Mouse (Mus musculus): ENCODE data around the gene Zmynd12. TPM values are rescaled to one million over a fixed set of nuclear protein-coding genes. Genes with fewer than 3 reads are reported as not detected.

The Zmynd12 gene
- polyA plus RNA-seq, 1 experiment from 2014 or later, result 0.38 TPM

DNA sequence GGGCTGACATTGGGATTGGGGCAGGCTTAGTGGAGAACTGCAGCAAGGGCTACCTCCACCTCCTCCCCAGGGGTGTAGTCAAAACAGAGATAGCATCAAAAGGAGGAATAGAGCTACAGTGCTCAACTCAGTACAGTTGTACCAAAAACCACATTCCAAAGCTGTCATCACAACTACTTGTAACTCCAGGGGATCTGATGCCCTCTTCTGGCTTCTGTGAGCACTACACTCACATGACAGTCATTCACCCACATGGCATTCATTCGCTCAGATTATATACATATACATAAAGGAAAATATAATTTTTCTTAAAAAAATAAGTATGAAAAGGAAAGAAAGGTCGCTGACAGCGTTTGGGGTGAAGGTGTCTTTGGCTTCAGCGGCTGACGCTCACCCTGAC lies 37.7 kb downstream of the Zmynd12 start:
- Histone ChIP-seq H3K27ac (ENCODE audit: low read depth, low read length) (peak overlapping the region; percentile 89), H3K9me3 (replicated peaks; ENCODE audit: control insufficient read depth, low read length) (no peaks in the 10 kb centered on the region), H3K4me3 (ENCODE audit: low read depth, low read length) (no peak overlapping the region), H3K27me3 (replicated peaks; ENCODE audit: control insufficient read depth, insufficient read depth, low read length) (no peaks in the 10 kb centered on the region), H3K36me3 (ENCODE audit: control insufficient read depth, insufficient read depth, low read length) (no peaks in the 10 kb centered on the region), H3K4me2 (ENCODE audit: low read length) (peak overlapping the region; percentile 32), H3K4me1 (ENCODE audit: control insufficient read depth, insufficient read depth, low read length) (peaks cover 31% of the 10 kb centered on the region), H3K9ac (ENCODE audit: low read length) (no peak overlapping the region)
- ATAC-seq, result peak; percentile 38
- peak; percentile 76 for DNase-seq (ENCODE audit: low spot score)
- 67% methylated on average over 5 of the region's 5 CpGs for WGBS

DNA sequence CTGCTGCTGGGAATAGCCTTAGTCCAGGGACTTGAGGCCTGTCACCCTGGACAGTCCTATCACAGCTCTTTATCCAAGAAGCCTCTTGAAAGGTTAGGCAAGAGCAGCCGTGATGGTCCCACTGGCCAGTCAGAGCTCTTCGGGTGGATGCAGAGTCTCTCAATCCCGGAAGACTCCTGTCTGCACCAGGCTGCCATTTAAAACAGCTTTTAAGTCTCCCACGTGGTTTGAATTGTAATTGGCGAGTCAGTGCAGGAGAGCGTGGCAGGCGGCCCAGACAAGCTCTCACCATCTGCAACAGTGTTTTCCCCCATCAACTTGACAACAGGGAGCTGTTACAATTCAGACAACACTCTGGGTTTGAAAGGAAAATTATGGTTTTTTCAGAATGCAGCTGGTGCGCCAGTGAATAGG lies 38.1 kb downstream of the Zmynd12 start:
- WGBS, result 13% methylated on average over 8 of the region's 8 CpGs
- Histone ChIP-seq H3K4me2 (ENCODE audit: low read length) (peak overlapping the region; percentile 32), H3K36me3 (ENCODE audit: control insufficient read depth, insufficient read depth, low read length) (no peaks in the 10 kb centered on the region), H3K27me3 (replicated peaks; ENCODE audit: control insufficient read depth, insufficient read depth, low read length) (no peaks in the 10 kb centered on the region), H3K9ac (ENCODE audit: low read length) (no peak overlapping the region), H3K4me1 (ENCODE audit: control insufficient read depth, insufficient read depth, low read length) (peaks cover 31% of the 10 kb centered on the region), H3K4me3 (ENCODE audit: low read depth, low read length) (no peak overlapping the region), H3K9me3 (replicated peaks; ENCODE audit: control insufficient read depth, low read length) (no peaks in the 10 kb centered on the region), H3K27ac (ENCODE audit: low read depth, low read length) (peak overlapping the region; percentile 89)
- ATAC-seq, result peak; percentile 92
- peak; percentile 98 for DNase-seq (ENCODE audit: low spot score)

DNA sequence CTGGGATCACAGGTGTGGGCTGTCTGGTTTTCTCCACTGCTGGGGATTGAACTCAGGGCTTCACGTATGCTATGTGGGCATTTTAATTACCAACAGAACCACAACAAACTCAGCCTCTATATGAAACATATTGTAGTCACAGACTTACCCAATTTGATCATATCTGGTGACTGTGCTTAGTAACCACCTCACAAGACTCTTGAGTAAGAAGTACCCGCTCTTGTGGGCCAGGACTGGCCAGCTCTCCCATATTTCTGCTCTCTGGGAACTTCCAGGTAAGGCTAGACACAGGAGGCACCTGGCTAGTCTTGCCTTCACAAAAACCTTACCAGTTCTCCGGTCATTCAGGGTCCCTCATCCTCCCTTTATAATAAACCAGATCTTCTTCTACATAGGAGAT lies 39.8 kb downstream of the Zmynd12 start:
- Histone ChIP-seq H3K36me3 (ENCODE audit: control insufficient read depth, insufficient read depth, low read length) (no peaks in the 10 kb centered on the region), H3K4me2 (ENCODE audit: low read length) (peak overlapping the region; percentile 25; the same call in 1 of the 2 replicates), H3K4me1 (ENCODE audit: control insufficient read depth, insufficient read depth, low read length) (peaks cover 31% of the 10 kb centered on the region), H3K4me3 (ENCODE audit: low read depth, low read length) (no peak overlapping the region), H3K9me3 (replicated peaks; ENCODE audit: control insufficient read depth, low read length) (no peaks in the 10 kb centered on the region), H3K27ac (ENCODE audit: low read depth, low read length) (peak overlapping the region; percentile 89), H3K9ac (ENCODE audit: low read length) (no peak overlapping the region), H3K27me3 (replicated peaks; ENCODE audit: control insufficient read depth, insufficient read depth, low read length) (no peaks in the 10 kb centered on the region)
- peak; percentile 2 for DNase-seq (ENCODE audit: low spot score)
- WGBS, result 86% methylated on average over 3 of the region's 3 CpGs
- ATAC-seq, result no peak

DNA sequence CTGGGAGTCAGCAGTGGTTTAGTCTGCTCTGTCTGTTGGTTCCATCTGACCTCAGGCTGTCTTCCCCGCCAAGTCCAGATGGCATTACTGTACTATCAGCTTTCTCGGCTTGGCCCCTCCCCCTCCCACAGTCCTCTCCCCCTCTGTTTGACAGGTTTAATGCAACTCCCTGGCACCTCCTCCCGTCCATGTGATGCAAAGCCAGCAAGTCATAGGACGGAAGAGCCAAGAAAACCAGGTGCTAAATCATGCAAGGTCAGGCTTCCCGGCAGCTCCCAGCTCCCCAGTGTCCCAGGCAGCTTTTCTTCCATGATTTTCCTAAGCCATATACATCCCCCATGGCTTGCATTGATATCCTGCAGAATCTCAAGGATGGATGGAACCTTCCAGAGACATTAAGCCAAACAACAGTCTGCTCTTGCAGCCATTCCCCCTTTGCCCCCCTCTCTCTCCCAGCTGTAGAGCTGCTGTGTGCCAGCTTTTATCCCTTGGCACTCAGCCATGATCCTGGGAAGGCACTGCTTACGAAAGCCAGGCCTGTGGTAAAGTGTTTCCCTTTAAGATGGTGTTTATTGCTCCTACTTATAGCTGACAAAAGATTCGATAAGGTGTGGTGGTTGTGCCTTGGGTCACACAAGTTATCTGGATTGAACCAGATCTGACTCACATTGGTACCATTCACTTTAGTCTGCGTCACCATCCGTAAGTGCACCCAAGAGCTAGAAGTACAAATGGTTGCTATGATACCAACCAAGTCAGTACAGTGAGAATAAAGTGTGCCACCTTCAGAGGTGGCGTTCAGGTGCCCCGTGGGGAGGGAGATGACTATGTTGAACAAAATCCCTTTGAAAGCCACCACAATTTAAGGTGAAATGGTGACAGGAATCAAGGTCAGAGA lies 40.5 kb downstream of the Zmynd12 start:
- DNase-seq (ENCODE audit: low spot score), result peak; percentile 90
- H3K4me2 ChIP-seq (ENCODE audit: low read length), result peak overlapping the region; percentile 25; the same call in 1 of the 2 replicates
- H3K27ac ChIP-seq (ENCODE audit: low read depth, low read length), result peak overlapping the region; percentile 89

DNA sequence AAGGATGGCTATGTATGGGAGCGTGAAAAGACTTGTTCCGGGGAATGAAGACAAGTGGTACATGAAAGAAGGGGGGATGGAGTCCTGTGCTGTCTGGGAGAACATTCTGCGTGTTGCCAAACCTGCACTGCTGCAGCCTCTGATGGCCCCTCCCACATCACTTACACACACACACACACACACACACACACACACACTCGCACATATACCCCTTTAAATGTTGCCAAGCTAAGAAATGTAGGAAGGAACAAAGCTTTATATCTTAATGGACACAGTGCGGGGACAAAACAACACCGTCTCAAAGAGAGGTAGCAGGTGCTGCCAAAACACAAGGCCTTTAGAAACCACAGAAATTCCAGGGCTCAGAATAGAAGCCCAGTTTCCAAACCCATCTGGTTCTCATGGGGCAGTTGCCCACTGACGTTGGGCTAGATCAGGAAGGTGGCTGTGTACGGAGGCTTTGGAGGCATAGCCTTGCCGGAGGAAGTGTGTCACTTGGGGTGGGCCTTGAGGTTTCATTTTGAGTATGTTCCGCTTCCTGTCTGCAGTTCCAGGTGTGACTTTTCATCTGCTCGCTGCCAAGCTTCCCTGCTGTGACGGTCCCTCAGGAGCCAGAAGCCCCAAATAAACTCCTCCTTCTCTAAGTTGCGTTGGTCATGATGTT lies 41.3 kb downstream of the Zmynd12 start:
- H3K9ac ChIP-seq (ENCODE audit: low read length), result no peak overlapping the region
- peaks cover 31% of the 10 kb centered on the region for H3K4me1 ChIP-seq (ENCODE audit: control insufficient read depth, insufficient read depth, low read length)
- no peaks in the 10 kb centered on the region for H3K9me3 ChIP-seq (replicated peaks; ENCODE audit: control insufficient read depth, low read length)
- ATAC-seq (no peak), DNase-seq (ENCODE audit: low spot score) (peak; percentile 36)
- H3K4me3 ChIP-seq (ENCODE audit: low read depth, low read length), result no peak overlapping the region
- H3K36me3 ChIP-seq (ENCODE audit: control insufficient read depth, insufficient read depth, low read length), result no peaks in the 10 kb centered on the region
- 67% methylated on average over 13 of the region's 13 CpGs for WGBS
- H3K27ac ChIP-seq (ENCODE audit: low read depth, low read length), result peak overlapping the region; percentile 89
- H3K27me3 ChIP-seq (replicated peaks; ENCODE audit: control insufficient read depth, insufficient read depth, low read length), result no peaks in the 10 kb centered on the region
- H3K4me2 ChIP-seq (ENCODE audit: low read length), result no peak overlapping the region

More for the DNA sequence above, 40.5 kb downstream of the Zmynd12 start:
- peak; percentile 64 for ATAC-seq
- H3K9ac ChIP-seq (ENCODE audit: low read length), result no peak overlapping the region
- no peaks in the 10 kb centered on the region for H3K27me3 ChIP-seq (replicated peaks; ENCODE audit: control insufficient read depth, insufficient read depth, low read length)
- no peak overlapping the region for H3K4me3 ChIP-seq (ENCODE audit: low read depth, low read length)
- no peaks in the 10 kb centered on the region for H3K9me3 ChIP-seq (replicated peaks; ENCODE audit: control insufficient read depth, low read length)
- H3K4me1 ChIP-seq (ENCODE audit: control insufficient read depth, insufficient read depth, low read length), result peaks cover 31% of the 10 kb centered on the region
- H3K36me3 ChIP-seq (ENCODE audit: control insufficient read depth, insufficient read depth, low read length), result no peaks in the 10 kb centered on the region
- 30% methylated on average over 11 of the region's 11 CpGs for WGBS

DNA sequence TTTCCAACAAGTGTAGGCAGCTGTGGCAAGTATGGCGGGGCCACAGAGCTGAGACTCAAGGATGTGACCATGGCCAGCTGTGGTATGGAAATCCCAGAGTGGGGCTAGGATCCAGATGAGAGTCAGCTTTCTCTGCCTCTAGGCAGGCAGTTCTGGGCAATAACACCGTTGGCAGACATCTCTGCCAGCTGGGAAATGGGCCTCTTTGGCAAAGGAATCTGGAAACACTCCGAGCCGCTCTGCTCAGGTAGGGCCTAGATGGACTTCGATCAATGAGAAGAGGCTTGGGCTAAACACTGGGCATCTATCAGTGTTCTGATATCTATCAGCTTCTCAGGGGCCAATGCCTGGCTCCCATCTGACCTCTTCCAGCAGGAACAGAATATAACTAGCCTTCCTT lies 43.2 kb downstream of the Zmynd12 start:
- Histone ChIP-seq H3K9me3 (replicated peaks; ENCODE audit: control insufficient read depth, low read length) (no peaks in the 10 kb centered on the region), H3K27me3 (replicated peaks; ENCODE audit: control insufficient read depth, insufficient read depth, low read length) (no peaks in the 10 kb centered on the region), H3K4me3 (ENCODE audit: low read depth, low read length) (no peak overlapping the region), H3K9ac (ENCODE audit: low read length) (no peak overlapping the region), H3K36me3 (ENCODE audit: control insufficient read depth, insufficient read depth, low read length) (no peaks in the 10 kb centered on the region), H3K4me2 (ENCODE audit: low read length) (no peak overlapping the region), H3K4me1 (ENCODE audit: control insufficient read depth, insufficient read depth, low read length) (peaks cover 27% of the 10 kb centered on the region), H3K27ac (ENCODE audit: low read depth, low read length) (no peak overlapping the region)
- 90% methylated on average over 5 of the region's 5 CpGs for WGBS
- no peak for DNase-seq (ENCODE audit: low spot score)
- no peak for ATAC-seq

DNA sequence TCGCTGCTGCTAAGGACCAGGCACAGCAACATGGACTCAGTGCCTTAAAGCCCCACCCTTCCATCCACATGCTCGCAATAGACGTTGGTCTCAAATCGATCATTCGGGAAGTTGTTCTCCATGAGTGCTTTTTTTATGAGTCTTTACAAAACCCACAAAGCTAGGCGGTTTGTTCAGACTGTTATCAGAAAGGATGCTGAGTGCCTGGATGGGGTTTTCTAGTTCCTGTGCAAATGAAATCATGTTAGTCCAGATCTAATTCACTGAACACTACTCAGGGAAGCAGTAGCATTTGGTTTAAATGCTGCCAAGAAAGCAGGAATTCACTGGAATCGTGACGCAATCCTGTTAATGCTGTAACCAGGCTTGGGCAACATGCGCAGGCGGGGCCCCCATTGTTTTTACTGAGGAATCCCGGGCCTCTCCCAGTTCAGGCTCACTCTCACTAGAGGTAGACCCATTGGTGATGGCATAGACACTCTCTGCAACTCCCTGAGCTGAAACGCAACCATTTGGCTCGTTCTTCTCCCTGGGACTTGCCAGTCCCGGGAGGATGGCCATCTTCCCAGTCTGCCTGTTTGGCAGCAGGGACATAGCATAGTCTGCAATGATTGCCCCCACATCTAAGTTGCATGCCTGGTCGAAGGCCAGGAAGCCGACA lies 45.2 kb downstream of the Zmynd12 start:
- no peak overlapping the region for H3K9ac ChIP-seq (ENCODE audit: low read length)
- no peaks in the 10 kb centered on the region for H3K27me3 ChIP-seq (replicated peaks; ENCODE audit: control insufficient read depth, insufficient read depth, low read length)
- H3K4me3 ChIP-seq (ENCODE audit: low read depth, low read length), result no peak overlapping the region
- H3K9me3 ChIP-seq (replicated peaks; ENCODE audit: control insufficient read depth, low read length), result no peaks in the 10 kb centered on the region
- peaks cover 10% of the 10 kb centered on the region for H3K4me1 ChIP-seq (ENCODE audit: control insufficient read depth, insufficient read depth, low read length)
- ATAC-seq, result no peak; the same call in 1 of the 2 replicates
- DNase-seq (ENCODE audit: low spot score), result peak; percentile 40
- WGBS, result 83% methylated on average over 16 of the region's 16 CpGs
- no peak overlapping the region for H3K4me2 ChIP-seq (ENCODE audit: low read length)
- H3K27ac ChIP-seq (ENCODE audit: low read depth, low read length), result no peak overlapping the region
- no peaks in the 10 kb centered on the region for H3K36me3 ChIP-seq (ENCODE audit: control insufficient read depth, insufficient read depth, low read length)

DNA sequence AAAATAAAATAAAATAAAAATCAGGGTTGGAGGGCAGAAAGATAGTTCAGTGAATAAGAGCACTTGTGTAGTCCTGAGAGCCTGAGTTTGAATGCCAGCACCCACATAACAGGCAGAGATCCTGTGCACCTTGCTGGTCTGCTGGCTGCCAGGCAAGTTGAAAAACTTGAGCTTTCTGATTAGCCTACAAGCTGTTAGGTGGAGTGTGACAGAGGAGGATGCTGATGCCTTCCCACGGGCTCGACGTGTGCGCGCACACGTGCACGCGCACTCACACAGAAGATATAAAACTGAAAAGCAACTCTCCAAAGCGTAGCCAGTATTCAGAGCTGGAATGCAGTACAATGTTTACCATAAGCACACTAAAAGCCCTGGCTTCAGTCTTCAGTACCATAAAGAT lies 49.9 kb downstream of the Zmynd12 start:
- H3K36me3 ChIP-seq (ENCODE audit: control insufficient read depth, insufficient read depth, low read length), result no peaks in the 10 kb centered on the region
- H3K4me1 ChIP-seq (ENCODE audit: control insufficient read depth, insufficient read depth, low read length), result no peaks in the 10 kb centered on the region
- no peaks in the 10 kb centered on the region for H3K9me3 ChIP-seq (replicated peaks; ENCODE audit: control insufficient read depth, low read length)
- H3K9ac ChIP-seq (ENCODE audit: low read length), result no peak overlapping the region
- WGBS, result 87% methylated on average over 9 of the region's 9 CpGs
- DNase-seq (ENCODE audit: low spot score), result no peak
- H3K4me2 ChIP-seq (ENCODE audit: low read length), result no peak overlapping the region
- no peak for ATAC-seq
- no peaks in the 10 kb centered on the region for H3K27me3 ChIP-seq (replicated peaks; ENCODE audit: control insufficient read depth, insufficient read depth, low read length)
- no peak overlapping the region for H3K4me3 ChIP-seq (ENCODE audit: low read depth, low read length)
- no peak overlapping the region for H3K27ac ChIP-seq (ENCODE audit: low read depth, low read length)

Measured in forebrain, embryonic 14.5 days (tissue).